Mouse (Mus musculus) limb, embryonic 13.5 days (tissue): ENCODE results near the gene Mrgprf. TPM values are rescaled to one million over a fixed set of nuclear protein-coding genes. Genes with fewer than 3 reads are reported as not detected.

Experiments used
- polyA plus RNA-seq: library from polyadenylated mRNA; unstranded; fragments of >200 nt; fragmentation: Nextera tagmentation; extraction: Ambion mirVana; gene quantifications from 2 replicates; pipeline ENCODE4 v1.2.1, GENCODE M21; 2015

The Mrgprf gene
- polyA plus RNA-seq, 1 experiment from 2014 or later, result 1.3 TPM

Other genes with a start within 250 kb of the Mrgprf start
- 0.60 TPM in 1 of 2 replicates, not detected in the other for gene 1810010D01Rik, start 92.7 kb upstream of the Mrgprf start, polyA plus RNA-seq
- gene Tpcn2, start 16.8 kb upstream of the Mrgprf start, polyA plus RNA-seq, result 12.6 TPM in 2 replicates
- gene Mrgprd, start 14.0 kb downstream of the Mrgprf start, polyA plus RNA-seq, result not detected in 2 replicates